Mouse (Mus musculus): ENCODE data around the gene Eif3m. TPM values are rescaled to one million over a fixed set of nuclear protein-coding genes. Genes with fewer than 3 reads are reported as not detected.

Eif3m gene
- polyA plus RNA-seq, 1 experiment from 2014 or later = 284 TPM

DNA sequence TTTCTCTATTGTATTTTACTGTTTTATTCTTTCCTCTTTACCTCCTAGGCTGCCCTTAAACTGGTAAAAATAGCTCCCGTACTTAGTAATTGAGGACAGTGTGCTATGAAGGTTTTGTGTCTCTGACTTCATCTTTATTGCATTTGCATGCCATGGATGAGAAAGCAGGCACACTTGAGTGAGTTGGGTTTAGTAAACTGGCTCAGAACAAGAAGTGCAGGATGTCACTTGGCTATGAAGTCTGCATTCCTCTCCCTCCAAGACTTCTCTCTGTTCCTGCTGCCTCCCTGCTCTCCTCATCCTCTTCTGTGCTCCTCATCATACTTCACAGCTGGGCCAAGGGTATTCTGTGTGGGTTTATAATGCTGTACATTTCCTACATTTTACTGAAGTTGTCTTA, 27.9 kb downstream of the Eif3m start:
- Histone ChIP-seq H3K27ac (no peak overlapping the region), H3K36me3 (no peaks in the 10 kb centered on the region), H3K9me3 (no peaks in the 10 kb centered on the region), H3K4me3 (no peak overlapping the region), H3K4me1 (replicated peaks) (no peaks in the 10 kb centered on the region), H3K27me3 (ENCODE audit: insufficient read depth, poor library complexity, severe bottlenecking) (no peaks in the 10 kb centered on the region)
- no peak for DNase-seq (ENCODE audit: low spot score)
- WGBS = 88% methylated on average over 1 of the region's 1 CpGs

DNA sequence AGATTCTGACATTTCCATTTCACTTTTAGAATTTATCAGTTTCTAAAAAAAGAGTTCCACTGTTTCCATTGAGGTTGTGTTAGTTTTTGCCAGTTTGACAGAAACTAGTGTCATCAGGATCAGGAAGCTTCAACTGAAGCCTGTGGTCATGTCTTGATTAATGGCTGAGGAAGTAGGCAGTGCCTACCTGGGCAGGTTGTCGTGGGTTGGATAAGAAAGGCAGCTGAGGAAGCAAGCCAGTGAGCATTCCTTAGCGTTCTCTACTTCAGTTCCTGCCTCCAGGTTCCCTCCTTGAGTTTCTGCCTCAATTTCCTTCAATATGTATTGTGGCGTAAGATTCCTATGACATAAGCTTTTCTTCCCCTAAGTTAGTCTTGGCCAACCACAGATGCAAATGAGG, 31.1 kb downstream of the Eif3m start:
- Histone ChIP-seq H3K27me3 (ENCODE audit: insufficient read depth, poor library complexity, severe bottlenecking) (no peaks in the 10 kb centered on the region), H3K4me1 (replicated peaks) (peaks cover 8% of the 10 kb centered on the region), H3K9me3 (no peaks in the 10 kb centered on the region), H3K27ac (no peak overlapping the region), H3K4me3 (no peak overlapping the region), H3K36me3 (no peaks in the 10 kb centered on the region)
- DNase-seq (ENCODE audit: low spot score) = no peak
- whole genome bisulfite sequencing = 69% methylated on average over 3 of the region's 3 CpGs

DNA sequence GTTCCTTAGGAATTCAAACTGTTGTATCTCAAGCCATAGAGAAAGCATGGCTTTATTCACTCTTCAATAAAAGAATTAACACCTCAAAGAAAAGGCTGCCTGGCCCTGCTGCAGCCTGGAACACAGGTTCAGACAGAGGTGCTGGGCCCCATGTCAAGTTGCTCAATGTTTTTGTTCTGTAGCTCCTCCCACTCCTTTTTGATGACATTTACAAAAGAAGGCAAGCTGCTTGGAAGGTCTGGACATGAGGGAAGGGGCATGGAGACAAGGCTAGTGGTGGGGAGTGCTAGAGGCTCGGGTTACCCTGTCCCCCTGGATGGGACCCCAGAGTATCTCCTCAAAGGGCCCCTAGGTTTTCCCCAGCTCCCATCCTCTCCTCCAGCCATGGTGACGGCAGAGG, 35.2 kb downstream of the Eif3m start:
- whole genome bisulfite sequencing = 14% methylated on average over 2 of the region's 2 CpGs
- Histone ChIP-seq H3K27me3 (ENCODE audit: insufficient read depth, poor library complexity, severe bottlenecking) (no peaks in the 10 kb centered on the region), H3K36me3 (no peaks in the 10 kb centered on the region), H3K4me1 (replicated peaks) (peaks cover 8% of the 10 kb centered on the region), H3K4me3 (no peak overlapping the region), H3K9me3 (no peaks in the 10 kb centered on the region), H3K27ac (no peak overlapping the region)
- DNase-seq (ENCODE audit: low spot score) = peak; percentile 4

DNA sequence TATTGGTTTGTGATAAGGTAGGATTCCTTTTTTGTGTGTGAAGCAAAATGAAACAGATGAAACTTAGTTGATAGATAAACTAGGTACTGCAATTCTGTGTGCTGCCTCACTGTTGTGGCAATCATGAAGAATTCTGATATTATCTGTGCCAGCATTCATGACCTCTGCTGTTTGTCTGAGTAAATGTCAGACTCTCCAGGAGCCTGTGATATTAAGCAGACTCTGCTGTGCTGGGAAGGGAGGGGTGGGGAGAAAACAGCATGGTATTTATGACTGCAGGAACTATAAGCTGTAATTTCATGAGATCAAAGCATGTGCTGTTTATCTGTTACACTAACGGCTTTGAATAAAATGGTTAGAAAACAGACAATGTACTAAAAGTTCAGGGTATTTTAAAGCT, 52.4 kb downstream of the Eif3m start:
- Histone ChIP-seq H3K36me3 (no peaks in the 10 kb centered on the region), H3K27me3 (ENCODE audit: insufficient read depth, poor library complexity, severe bottlenecking) (no peaks in the 10 kb centered on the region), H3K4me3 (no peak overlapping the region), H3K9me3 (no peaks in the 10 kb centered on the region), H3K4me1 (replicated peaks) (no peaks in the 10 kb centered on the region), H3K27ac (no peak overlapping the region)
- 76% methylated on average over 1 of the region's 1 CpGs for WGBS
- DNase-seq (ENCODE audit: low spot score) = no peak

Other genes starting within 250 kb of the Eif3m start
- gene Qser1, start 200.3 kb downstream of the Eif3m start, polyA plus RNA-seq (2016; fragmentation: Nextera tagmentation; extraction: Ambion mirVana) = 7.1 and 9.8 TPM in 2 replicates
- 0.54 and 1.7 TPM in 2 replicates for gene Prrg4, start 167.2 kb downstream of the Eif3m start, polyA plus RNA-seq (2016; fragmentation: Nextera tagmentation; extraction: Ambion mirVana)
- gene Ccdc73, start 149.3 kb downstream of the Eif3m start, polyA plus RNA-seq (2016; fragmentation: Nextera tagmentation; extraction: Ambion mirVana) = 3.9 and 6.3 TPM in 2 replicates
- gene Gm11060, start 74.9 kb upstream of the Eif3m start, polyA plus RNA-seq (2016; fragmentation: Nextera tagmentation; extraction: Ambion mirVana) = not detected in 2 replicates
- 0.12 and 0.36 TPM in 2 replicates for gene Wt1, start 109.4 kb upstream of the Eif3m start, polyA plus RNA-seq (2016; fragmentation: Nextera tagmentation; extraction: Ambion mirVana)
- 0.22 and 0.39 TPM in 2 replicates for gene Them7, start 207.2 kb upstream of the Eif3m start, polyA plus RNA-seq (2016; fragmentation: Nextera tagmentation; extraction: Ambion mirVana)